Mouse (Mus musculus): ENCODE data around the gene Fam53b. TPM values are rescaled to one million over a fixed set of nuclear protein-coding genes. Genes with fewer than 3 reads are reported as not detected.

The Fam53b gene
- polyA plus RNA-seq, 1 experiment from 2014 or later = 25.3 TPM

GRCm38 (mm10) chr7:132800868-132801267 lies 12.8 kb downstream of the Fam53b start:
- H3K4me1 ChIP-seq = peaks cover 21% of the 10 kb centered on the region
- H3K36me3 ChIP-seq = no peaks in the 10 kb centered on the region
- no peak overlapping the region for H3K27ac ChIP-seq
- 89% methylated on average over 10 of the region's 10 CpGs for WGBS
- H3K4me3 ChIP-seq = no peak overlapping the region
- no peak overlapping the region for H3K9ac ChIP-seq
- H3K27me3 ChIP-seq = no peaks in the 10 kb centered on the region
- no peak overlapping the region for H3K4me2 ChIP-seq (replicated peaks)
- no peaks in the 10 kb centered on the region for H3K9me3 ChIP-seq (replicated peaks)
- ATAC-seq (ENCODE audit: low FRiP score) = no peak

DNA sequence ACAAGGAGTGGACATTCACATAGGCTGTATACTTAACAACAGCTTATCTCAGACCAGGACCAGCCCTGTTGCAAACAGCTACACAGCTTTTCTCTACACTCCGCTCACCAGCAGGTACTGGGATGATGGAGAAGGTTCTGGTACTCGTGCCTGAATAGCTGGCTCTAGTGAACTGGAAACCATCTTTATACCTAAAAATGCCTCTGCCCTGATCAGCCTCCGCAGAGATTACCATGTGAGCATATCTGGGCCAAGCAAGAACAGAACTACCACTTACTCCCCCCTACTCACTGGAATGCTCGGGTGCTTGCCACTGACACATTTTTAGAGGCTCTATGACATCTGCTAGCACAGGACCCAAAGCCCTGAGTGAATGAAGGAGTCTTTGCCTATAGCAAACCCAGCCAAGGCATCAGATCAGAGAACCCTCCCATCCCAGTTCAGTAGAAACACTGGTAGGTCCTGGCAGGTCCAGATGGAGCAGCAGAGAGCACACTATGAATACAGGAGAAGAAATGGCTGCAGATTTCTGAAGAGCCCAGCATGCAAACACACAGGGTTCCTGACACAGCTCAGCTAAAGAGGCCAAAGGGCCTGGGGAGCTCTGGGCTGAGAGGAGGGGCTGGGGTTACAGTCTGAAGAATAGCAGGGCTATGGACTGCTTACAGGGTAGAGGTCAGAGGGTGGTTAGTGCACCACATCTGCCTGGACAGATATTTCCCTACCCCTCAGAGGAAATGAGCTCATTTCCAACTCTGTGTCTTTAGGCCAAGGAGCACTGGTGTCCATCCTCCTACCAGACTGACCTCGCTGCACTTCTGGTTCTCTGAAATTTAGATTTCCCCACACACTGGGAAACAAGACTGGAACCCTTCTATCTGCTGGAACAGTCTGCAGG lies 14.3 kb downstream of the Fam53b start:
- no peaks in the 10 kb centered on the region for H3K27me3 ChIP-seq
- H3K27ac ChIP-seq = no peak overlapping the region
- no peaks in the 10 kb centered on the region for H3K9me3 ChIP-seq (replicated peaks)
- no peak overlapping the region for H3K4me2 ChIP-seq (replicated peaks)
- H3K4me3 ChIP-seq = no peak overlapping the region
- ATAC-seq (ENCODE audit: low FRiP score) = no peak
- no peaks in the 10 kb centered on the region for H3K36me3 ChIP-seq
- H3K4me1 ChIP-seq = peaks cover 13% of the 10 kb centered on the region; the same call in 1 of the 2 replicates
- H3K9ac ChIP-seq = no peak overlapping the region
- 82% methylated on average over 5 of the region's 5 CpGs for WGBS

GRCm38 (mm10) chr7:132795141-132795540 lies 18.5 kb downstream of the Fam53b start:
- Histone ChIP-seq H3K4me2 (replicated peaks) (no peak overlapping the region), H3K27me3 (no peaks in the 10 kb centered on the region), H3K36me3 (no peaks in the 10 kb centered on the region), H3K4me1 (peaks cover 31% of the 10 kb centered on the region), H3K9me3 (replicated peaks) (no peaks in the 10 kb centered on the region), H3K4me3 (no peak overlapping the region), H3K27ac (no peak overlapping the region), H3K9ac (no peak overlapping the region)
- no peak for ATAC-seq (ENCODE audit: low FRiP score)
- WGBS = 91% methylated on average over 5 of the region's 5 CpGs

GRCm38 (mm10) chr7:132793467-132793866 lies 20.2 kb downstream of the Fam53b start:
- H3K4me3 ChIP-seq = no peak overlapping the region
- H3K4me1 ChIP-seq = peaks cover 24% of the 10 kb centered on the region
- H3K27ac ChIP-seq = no peak overlapping the region
- H3K36me3 ChIP-seq = no peaks in the 10 kb centered on the region
- WGBS = 73% methylated on average over 6 of the region's 6 CpGs
- no peak overlapping the region for H3K9ac ChIP-seq
- no peak for ATAC-seq (ENCODE audit: low FRiP score)
- H3K9me3 ChIP-seq (replicated peaks) = no peaks in the 10 kb centered on the region
- H3K27me3 ChIP-seq = no peaks in the 10 kb centered on the region
- H3K4me2 ChIP-seq (replicated peaks) = no peak overlapping the region

GRCm38 (mm10) chr7:132790447-132791219 lies 23.1 kb downstream of the Fam53b start:
- no peaks in the 10 kb centered on the region for H3K27me3 ChIP-seq
- H3K4me3 ChIP-seq = no peak overlapping the region
- ATAC-seq (ENCODE audit: low FRiP score) = no peak
- peaks cover 42% of the 10 kb centered on the region for H3K4me1 ChIP-seq
- no peaks in the 10 kb centered on the region for H3K36me3 ChIP-seq
- H3K9me3 ChIP-seq (replicated peaks) = no peaks in the 10 kb centered on the region
- H3K4me2 ChIP-seq (replicated peaks) = no peak overlapping the region
- no peak overlapping the region for H3K9ac ChIP-seq
- no peak overlapping the region for H3K27ac ChIP-seq
- 87% methylated on average over 14 of the region's 14 CpGs for WGBS

- no peaks in the 10 kb centered on the region for H3K27me3 ChIP-seq
- 96% methylated on average over 13 of the region's 13 CpGs for WGBS
- no peaks in the 10 kb centered on the region for H3K9me3 ChIP-seq (replicated peaks)
- no peak overlapping the region for H3K9ac ChIP-seq
- no peaks in the 10 kb centered on the region for H3K36me3 ChIP-seq
- no peak overlapping the region for H3K4me2 ChIP-seq (replicated peaks)
- H3K4me3 ChIP-seq = no peak overlapping the region
- ATAC-seq (ENCODE audit: low FRiP score) = no peak
- H3K4me1 ChIP-seq = peaks cover 42% of the 10 kb centered on the region
- H3K27ac ChIP-seq = no peak overlapping the region
Observed at GRCm38 (mm10) chr7:132788826-132789225, 24.9 kb downstream of the Fam53b start.

DNA sequence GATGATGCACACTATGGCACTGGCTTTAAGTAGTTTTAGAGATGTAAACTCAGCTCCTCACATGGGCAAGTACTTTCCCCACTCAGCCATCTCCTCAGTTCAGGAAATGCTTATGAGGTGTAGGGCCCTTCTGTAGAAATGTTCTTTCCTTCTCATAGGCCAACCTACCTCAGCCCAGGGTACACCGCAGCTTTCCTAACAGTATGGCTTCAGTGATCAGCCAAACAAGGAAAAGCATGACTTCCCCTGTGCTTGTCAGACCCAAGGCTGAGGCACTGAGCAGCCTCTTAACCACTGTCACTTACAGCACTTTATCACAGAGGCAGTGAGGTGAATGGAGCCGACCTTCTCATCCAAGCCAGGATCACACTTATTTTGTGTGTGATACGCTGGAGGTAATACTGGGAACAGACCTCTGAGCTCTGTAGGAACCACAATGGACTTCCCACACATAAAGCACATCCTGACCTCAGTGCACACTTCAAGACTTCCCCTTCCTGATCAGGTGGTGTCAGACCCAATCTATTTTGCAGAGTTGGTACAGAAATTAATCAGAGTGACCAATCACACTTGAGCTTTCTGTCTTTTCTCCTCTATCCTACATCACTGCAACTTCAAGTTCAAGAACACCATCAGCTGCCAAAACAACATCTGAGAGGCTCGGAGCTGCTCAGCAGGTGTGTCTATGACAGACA lies 26.0 kb downstream of the Fam53b start:
- no peak overlapping the region for H3K9ac ChIP-seq
- H3K4me1 ChIP-seq = peaks cover 36% of the 10 kb centered on the region
- H3K27me3 ChIP-seq = no peaks in the 10 kb centered on the region
- H3K9me3 ChIP-seq (replicated peaks) = no peaks in the 10 kb centered on the region
- no peak overlapping the region for H3K27ac ChIP-seq
- 92% methylated on average over 4 of the region's 4 CpGs for WGBS
- H3K4me2 ChIP-seq (replicated peaks) = no peak overlapping the region
- H3K36me3 ChIP-seq = no peaks in the 10 kb centered on the region
- H3K4me3 ChIP-seq = no peak overlapping the region
- ATAC-seq (ENCODE audit: low FRiP score) = no peak

DNA sequence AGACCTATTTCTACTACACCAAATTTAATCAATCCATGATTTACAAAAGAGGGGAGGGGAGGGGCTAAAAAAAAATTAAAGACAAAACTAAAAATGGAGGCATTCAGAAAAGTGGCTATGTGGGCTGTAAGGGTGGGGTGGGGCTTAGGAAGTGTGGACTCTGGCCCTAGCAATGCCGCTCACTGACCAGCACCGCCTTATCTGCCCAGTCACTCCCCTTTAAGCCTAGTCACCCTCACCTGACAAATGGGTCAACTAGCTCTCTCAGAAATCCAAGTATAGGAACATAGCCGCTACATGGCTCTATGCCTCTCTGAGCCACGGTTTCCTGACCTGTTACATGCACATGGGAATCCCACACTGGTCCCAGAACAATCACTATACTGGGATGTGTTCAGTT lies 26.7 kb downstream of the Fam53b start:
- no peak overlapping the region for H3K27ac ChIP-seq
- peaks cover 39% of the 10 kb centered on the region for H3K4me1 ChIP-seq
- no peak overlapping the region for H3K4me3 ChIP-seq
- no peaks in the 10 kb centered on the region for H3K36me3 ChIP-seq
- H3K4me2 ChIP-seq (replicated peaks) = no peak overlapping the region
- ATAC-seq (ENCODE audit: low FRiP score) = no peak
- no peaks in the 10 kb centered on the region for H3K27me3 ChIP-seq
- H3K9ac ChIP-seq = no peak overlapping the region
- 90% methylated on average over 4 of the region's 4 CpGs for WGBS
- no peaks in the 10 kb centered on the region for H3K9me3 ChIP-seq (replicated peaks)

DNA sequence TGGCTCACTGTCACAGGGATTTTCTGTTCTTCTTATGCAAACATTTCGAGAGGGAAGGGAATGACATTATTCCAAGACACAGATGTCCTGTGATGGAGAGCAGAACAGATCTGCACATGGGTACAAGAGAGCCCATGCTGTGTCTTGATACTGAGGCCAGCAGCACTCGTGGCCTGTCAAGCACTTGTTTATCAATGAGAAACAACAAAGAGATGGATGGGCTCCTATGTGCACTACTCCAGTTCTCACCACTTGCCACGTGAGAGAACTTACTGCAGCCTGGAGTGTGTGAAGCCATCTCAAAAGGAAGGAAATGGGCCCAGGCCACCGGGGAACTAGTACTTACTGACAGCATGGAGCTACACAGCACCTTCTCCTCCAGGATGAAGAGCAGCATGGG lies 27.2 kb downstream of the Fam53b start:
- H3K4me3 ChIP-seq = no peak overlapping the region
- ATAC-seq (ENCODE audit: low FRiP score) = no peak

DNA sequence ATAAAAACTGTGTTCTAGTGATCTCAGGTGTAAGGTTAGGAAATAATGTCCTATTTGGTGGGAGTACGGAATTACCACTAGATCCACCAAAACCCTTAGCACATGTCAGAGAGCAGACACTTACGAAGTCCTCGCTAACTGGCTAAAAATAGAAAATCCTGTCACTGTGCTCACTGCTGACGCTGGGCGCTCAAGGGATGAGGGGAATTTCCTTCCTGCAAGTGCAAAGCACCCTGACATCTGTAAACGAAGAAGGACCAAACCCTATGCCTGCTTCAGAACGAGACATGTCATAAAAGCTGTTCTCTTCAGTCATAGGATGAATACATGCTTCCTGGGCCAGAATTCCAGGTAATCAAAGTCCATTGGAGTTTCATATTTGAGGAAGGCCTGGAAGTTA lies 27.7 kb downstream of the Fam53b start:
- peaks cover 42% of the 10 kb centered on the region for H3K4me1 ChIP-seq
- ATAC-seq (ENCODE audit: low FRiP score) = no peak
- H3K9ac ChIP-seq = no peak overlapping the region
- no peak overlapping the region for H3K4me3 ChIP-seq
- H3K9me3 ChIP-seq (replicated peaks) = no peaks in the 10 kb centered on the region
- H3K4me2 ChIP-seq (replicated peaks) = no peak overlapping the region
- H3K27me3 ChIP-seq = no peaks in the 10 kb centered on the region
- H3K36me3 ChIP-seq = no peaks in the 10 kb centered on the region
- H3K27ac ChIP-seq = no peak overlapping the region
- WGBS = 84% methylated on average over 7 of the region's 7 CpGs

More for the DNA sequence above, 27.2 kb downstream of the Fam53b start:
- H3K27ac ChIP-seq = no peak overlapping the region
- WGBS = 38% methylated on average over 4 of the region's 4 CpGs
- no peak overlapping the region for H3K9ac ChIP-seq
- H3K9me3 ChIP-seq (replicated peaks) = no peaks in the 10 kb centered on the region
- H3K36me3 ChIP-seq = no peaks in the 10 kb centered on the region
- H3K4me1 ChIP-seq = peaks cover 42% of the 10 kb centered on the region
- no peak overlapping the region for H3K4me2 ChIP-seq (replicated peaks)
- no peaks in the 10 kb centered on the region for H3K27me3 ChIP-seq

DNA sequence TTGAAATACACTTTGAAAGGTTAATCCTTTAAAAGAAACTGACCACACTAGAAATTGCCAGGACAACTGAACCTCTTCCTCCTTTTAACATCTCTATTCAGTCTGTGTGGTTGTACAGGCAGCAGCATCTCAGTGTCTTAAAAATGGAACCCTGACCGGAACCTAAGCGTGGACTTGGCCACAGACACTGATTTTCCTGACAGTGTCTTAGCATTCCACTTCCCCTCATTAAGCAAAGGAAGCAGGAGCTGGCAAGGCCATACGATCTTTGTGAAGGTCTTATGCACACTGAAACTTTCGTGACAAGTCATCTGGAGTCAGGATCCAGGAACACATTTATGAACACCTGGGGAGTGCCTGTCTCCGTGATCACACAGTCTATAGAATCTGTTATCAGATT lies 29.6 kb downstream of the Fam53b start:
- Histone ChIP-seq H3K4me3 (no peak overlapping the region), H3K9ac (no peak overlapping the region), H3K4me1 (peaks cover 51% of the 10 kb centered on the region), H3K27ac (no peak overlapping the region), H3K27me3 (no peaks in the 10 kb centered on the region), H3K4me2 (replicated peaks) (no peak overlapping the region), H3K9me3 (replicated peaks) (no peaks in the 10 kb centered on the region), H3K36me3 (peaks cover under 1% of the 10 kb centered on the region; the same call in 1 of the 2 replicates)
- WGBS = 88% methylated on average over 5 of the region's 5 CpGs
- ATAC-seq (ENCODE audit: low FRiP score) = no peak

GRCm38 (mm10) chr7:132781850-132782249 lies 31.8 kb downstream of the Fam53b start:
- no peak overlapping the region for H3K9ac ChIP-seq
- WGBS = 62% methylated on average over 6 of the region's 6 CpGs

More at GRCm38 (mm10) chr7:132781850-132782249, 31.8 kb downstream of the Fam53b start:
- no peak overlapping the region for H3K4me2 ChIP-seq (replicated peaks)
- no peak for ATAC-seq (ENCODE audit: low FRiP score)
- H3K4me1 ChIP-seq = peaks cover 45% of the 10 kb centered on the region
- no peak overlapping the region for H3K4me3 ChIP-seq
- H3K9me3 ChIP-seq (replicated peaks) = no peaks in the 10 kb centered on the region
- peak overlapping the region; percentile 62 for H3K27ac ChIP-seq
- peaks cover 23% of the 10 kb centered on the region for H3K36me3 ChIP-seq
- H3K27me3 ChIP-seq = no peaks in the 10 kb centered on the region
